Mouse (Mus musculus) cerebellum, adult (tissue): ENCODE data around the gene Cdkn2aipnl.

Experiments
- ATAC-seq: cut with Nextera tagmentation; 2 replicates; pipeline ENCODE4 v1.9.2; 2017; ENCODE audit warnings: mild to moderate bottlenecking, moderate library complexity, mixed read lengths; ENCODE audit not compliant: insufficient number of reproducible peaks, low FRiP score, low TSS enrichment

The Cdkn2aipnl gene

DNA sequence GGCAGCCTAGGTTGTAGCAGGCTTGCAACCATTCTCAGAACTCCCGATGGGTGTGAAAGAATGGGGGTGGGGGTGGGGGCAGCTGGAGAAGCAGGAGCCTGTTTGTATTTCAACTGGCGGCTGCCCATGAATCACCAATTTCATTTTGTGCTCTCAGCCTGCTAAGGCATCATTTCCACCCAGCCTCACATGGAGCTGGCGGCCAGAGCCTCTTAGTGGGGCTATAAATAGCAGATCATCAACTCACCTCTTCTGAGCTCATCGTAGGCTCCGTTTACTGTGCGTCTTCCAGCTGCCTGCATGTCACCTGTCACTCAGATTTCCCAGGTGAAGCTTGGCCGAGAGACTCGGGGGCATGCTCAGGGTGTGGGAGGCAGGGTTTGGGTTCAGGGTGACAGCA is 21.9 kb upstream of the Cdkn2aipnl start:
- 0 out of 2 replicates have a peak, but pooled peaks have one; percentile 10 for ATAC-seq

DNA sequence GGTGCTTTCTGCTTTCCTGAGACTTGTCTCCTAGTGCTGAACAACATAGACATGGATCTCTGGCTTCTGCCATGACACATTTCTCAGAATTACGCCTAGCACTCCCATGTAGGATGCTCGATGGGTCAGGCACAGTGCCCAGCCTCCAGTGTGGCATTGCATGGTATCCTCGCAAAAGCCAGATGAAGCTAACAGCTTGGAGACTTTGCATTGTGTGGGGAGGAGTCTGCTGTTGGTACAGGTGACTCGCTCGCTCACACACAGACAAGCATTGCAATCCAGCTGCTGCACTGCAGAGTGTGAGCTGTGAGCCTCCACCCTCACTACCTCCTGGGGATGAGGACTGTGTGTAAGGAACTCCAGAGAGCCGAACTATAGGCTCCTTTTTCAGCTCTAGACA is 21.3 kb upstream of the Cdkn2aipnl start:
- ATAC-seq = no peak

- no peak for ATAC-seq
Observed at GRCm38 (mm10) chr11:51949155-51949840, 18.2 kb upstream of the Cdkn2aipnl start.

- no peak for ATAC-seq
Observed at GRCm38 (mm10) chr11:51949919-51950318, 17.5 kb upstream of the Cdkn2aipnl start.

DNA sequence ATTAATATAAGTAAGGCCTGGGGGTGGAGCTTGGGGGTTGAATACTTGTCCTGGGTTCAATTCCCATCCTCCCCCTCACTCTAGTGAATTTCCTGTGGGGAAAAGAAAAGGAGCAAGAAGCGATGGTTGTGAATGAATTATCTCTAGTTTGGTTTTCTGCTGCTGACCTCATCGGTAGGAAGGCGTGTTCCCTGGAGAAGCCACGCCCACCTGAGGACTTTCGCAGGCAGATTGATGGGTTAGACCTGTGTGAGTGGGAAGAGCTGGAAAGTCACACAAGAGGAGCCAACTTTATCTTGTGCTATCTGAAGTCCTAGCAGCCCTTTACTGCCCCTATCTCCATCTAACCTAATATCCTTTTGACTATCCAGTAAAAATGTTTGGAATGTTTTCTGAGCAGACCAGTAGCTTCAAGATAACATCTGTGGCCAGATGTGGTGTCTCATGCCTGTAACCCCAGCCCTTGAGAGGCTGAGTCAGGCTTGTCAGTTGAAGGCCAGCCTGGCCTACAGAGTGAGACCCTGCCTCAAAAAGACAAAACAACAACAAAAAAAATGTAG is 15.5 kb upstream of the Cdkn2aipnl start:
- ATAC-seq = no peak

- ATAC-seq = no peak
Observed at GRCm38 (mm10) chr11:51956112-51956511, 11.3 kb upstream of the Cdkn2aipnl start.

GRCm38 (mm10) chr11:51957760-51958159 is 9.7 kb upstream of the Cdkn2aipnl start:
- no peak for ATAC-seq

- no peak for ATAC-seq
Observed at GRCm38 (mm10) chr11:51959511-51959910, 8.0 kb upstream of the Cdkn2aipnl start.

- ATAC-seq = no peak
Observed at GRCm38 (mm10) chr11:51960061-51960460, 7.4 kb upstream of the Cdkn2aipnl start.

DNA sequence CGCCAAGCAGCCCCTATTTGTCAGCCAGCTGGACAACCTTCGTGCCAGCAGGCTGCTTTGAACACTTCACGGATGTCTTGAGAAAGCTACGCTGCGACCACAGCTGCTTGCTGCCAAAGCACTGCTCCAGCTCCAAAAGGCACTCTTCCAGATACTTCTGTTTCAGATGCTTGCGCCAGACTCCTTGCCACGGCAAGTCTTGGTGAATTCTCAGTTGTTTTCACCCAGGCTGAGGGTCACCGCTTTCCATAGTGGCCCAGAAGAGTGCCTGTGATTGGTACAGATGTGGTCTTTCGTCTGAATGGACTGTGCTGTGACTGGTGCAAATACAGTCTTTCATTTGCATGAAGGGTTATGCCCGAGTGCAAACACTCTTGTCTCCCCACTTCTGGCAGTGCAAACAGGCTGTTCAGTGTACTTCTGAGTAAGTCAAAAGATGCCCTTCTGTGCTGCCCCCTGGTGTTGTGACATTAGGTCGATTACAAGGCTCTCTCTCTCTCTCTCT is 6.4 kb upstream of the Cdkn2aipnl start:
- ATAC-seq = no peak

DNA sequence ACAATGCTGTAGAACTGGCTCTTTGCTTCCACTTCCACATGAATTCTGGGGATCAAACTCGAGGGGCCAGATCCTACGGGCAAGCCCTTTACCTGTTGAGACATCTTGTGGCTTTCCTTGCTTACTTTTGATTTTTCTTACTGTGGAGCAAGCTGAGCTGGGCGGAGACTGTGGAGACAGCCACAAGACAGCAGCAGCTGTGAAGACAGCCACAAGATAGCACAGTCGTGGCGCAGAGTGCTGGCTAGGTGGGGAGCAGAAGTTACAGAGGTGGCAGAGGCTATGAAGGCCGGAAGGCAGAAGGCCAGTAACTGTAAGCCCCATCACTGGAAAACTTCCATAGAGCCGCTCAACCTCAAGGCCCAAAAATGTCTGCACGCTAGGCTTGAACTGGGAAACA is 5.7 kb upstream of the Cdkn2aipnl start:
- ATAC-seq = no peak

DNA sequence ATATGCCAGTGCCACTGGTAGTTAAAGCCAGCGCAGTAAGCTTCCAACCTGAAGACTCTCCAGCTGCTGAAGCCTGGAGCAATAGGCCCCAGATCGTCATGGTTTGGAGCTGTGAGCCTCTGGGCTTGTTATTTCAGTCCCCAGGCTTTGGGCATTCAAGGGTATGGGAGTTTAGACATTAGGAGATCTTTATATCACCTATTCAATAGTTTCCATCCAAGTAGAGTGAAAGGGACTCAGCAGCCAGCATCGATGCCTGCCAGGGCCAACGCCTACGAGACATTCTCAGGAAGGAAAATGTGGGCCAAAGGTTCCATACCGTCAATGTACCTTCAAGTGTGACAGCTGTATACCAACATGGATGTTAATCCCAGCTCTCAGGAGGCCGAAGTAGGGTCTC is 5.2 kb upstream of the Cdkn2aipnl start:
- ATAC-seq = no peak

- no peak for ATAC-seq
Observed at GRCm38 (mm10) chr11:51966651-51967050, 810 bp upstream of the Cdkn2aipnl start.

DNA sequence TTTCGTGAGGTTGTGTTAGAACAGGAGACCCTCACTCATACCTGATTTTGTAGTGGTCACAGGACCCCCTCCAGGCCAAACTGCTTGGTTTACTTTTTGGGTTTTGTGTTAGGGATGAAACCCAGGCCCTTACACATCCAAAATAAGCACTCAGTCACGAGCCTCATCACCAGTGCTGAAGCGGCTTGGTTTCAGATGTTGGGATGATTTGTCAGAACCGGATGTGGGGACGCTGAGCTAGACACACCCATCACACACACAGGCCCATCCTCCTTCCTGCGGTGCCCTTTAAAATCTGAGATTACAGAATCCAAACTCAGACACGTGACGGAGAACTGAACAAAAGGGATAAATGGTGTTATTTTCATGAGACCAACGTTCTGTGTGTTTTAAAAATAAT is 1.4 kb downstream of the Cdkn2aipnl start:
- no peak for ATAC-seq

DNA sequence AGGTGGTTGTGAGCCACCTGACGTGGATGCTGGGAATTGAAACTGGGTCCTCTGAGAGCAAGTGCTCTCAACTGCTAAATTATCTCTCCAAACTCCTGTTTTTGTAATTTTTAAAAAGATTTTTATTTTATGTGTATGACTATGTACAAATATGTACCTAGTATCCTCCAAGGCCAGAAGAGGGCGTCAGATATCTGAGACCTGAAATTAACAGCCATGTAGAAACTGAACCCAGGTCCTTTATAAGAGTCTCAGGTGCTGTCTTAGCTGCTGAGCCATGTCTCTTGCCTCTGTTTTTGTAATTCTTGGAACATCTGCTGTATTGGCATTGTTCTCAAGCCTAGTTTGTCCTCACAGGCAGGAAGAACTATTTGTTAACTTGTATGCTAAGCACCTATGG is 2.0 kb downstream of the Cdkn2aipnl start:
- no peak for ATAC-seq

DNA sequence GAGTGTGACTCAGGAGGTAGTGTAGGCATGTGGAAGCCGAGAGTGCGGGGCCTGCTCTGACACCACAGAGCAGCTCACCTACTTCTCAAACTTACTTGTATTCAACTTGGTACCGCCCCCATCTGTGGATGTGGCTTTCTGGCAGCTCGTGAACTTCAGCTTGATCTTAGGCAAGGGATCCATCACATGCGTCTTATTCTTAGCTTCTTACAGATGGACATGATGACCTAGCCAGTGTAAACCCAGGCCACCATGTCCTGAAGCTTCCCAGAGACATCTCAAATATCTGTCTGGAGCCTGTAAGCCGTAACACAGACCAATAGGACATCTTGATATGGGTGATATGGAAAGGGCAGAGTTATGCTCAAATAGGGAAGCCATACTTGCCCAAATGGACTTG is 4.2 kb downstream of the Cdkn2aipnl start:
- ATAC-seq = no peak

DNA sequence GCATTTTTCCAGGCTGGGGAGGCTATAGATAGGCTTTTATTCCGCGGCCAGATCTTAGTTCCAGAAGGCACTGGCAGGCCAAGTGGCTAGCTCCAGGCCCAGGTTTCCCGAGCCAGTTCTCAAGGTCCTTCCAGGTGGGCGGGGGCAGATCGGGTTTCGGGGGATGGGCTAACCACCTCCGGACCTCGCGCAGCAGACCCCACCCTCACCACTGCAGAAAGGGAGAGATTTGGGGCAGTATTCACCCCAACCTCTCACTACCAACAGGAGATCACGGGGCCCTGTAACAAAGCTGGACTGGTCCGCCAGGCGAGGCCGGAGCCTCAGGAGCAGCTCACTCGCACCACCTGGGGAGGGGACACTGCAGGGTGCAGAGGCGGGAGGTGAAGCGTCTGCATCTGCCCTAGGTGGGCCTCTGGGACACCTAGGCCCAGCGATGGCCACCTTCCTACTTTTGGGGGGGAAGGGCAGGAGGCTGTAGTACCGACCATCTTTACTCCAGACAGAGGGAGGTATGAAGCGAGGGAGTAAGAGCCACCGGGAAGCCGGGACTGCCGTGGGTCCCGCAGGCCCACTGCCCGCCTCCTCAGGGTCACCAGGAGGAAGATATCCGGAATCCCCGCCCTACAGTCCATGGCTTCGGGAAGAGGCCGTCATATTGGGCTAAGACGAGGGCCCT is 32.3 kb downstream of the Cdkn2aipnl start:
- ATAC-seq = peak; percentile 6

DNA sequence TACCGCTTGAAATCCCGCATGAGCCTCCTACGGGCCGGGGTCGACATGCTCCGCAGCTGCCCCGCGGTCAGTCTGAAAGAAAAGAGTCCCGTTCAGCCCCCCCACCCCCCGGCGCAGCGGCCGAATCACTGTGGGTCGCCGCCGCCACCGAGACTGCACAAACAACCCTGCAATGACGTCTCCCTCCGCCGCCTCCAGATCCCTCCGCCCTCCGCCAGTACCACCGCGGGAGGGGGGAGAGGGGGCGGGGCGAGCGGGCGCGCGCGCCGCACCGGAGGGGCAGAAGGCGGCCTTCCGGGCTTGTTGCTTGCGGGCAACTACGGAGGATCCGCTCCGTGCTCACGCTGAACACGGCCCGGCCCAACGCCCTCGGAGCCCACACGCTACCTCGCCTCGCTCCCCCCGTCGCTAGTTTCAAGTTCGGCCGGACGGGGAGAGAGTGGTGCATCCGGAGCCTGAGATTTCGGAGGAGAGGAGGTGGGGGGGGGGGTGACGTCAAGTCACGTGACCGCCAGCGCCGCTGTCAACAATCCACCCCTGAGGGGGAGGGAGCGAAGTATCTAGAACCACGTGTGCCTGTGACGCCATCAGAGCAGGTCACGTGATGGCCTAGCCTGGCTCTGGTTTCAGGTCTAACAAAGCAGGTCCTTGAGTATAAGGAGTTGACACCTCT is 33.0 kb downstream of the Cdkn2aipnl start, which contains the start of gene Ube2b:
Ube2b (minus strand) TSS at position 473 of the 673 bp plus-strand sequence.
- peak; percentile 76 for ATAC-seq

- ATAC-seq = no peak
Observed at GRCm38 (mm10) chr11:52001341-52001740, 33.9 kb downstream of the Cdkn2aipnl start.

DNA sequence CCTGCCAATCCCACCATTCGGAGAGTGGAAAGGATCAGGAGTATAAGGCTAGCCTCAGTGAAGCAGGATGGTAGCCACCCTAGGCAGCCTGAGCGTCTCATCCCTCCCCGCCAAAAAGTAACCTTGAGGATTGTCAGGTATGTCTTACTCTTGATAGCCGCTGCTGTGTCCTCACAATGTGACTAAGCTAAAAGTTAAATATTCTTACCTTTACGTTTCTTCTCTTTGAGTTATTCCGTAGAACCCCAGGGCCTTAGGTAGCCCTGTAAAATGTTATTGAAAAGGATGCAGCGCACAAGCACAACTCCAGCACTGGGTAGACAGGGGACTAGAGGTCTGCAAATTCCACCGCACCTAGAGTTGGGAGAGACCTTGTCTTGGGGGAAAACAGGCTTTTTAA is 34.4 kb downstream of the Cdkn2aipnl start:
- ATAC-seq = no peak
